Mouse (Mus musculus) frontal cortex, adult (tissue): ENCODE results near the gene Smco2.

ENCODE experiments used
- ATAC-seq: cut with Nextera tagmentation; 2 replicates; pipeline ENCODE4 v1.9.2; 2017; ENCODE audit warnings: mild to moderate bottlenecking, moderate library complexity, mixed read lengths; ENCODE audit not compliant: low TSS enrichment

The Smco2 gene

DNA sequence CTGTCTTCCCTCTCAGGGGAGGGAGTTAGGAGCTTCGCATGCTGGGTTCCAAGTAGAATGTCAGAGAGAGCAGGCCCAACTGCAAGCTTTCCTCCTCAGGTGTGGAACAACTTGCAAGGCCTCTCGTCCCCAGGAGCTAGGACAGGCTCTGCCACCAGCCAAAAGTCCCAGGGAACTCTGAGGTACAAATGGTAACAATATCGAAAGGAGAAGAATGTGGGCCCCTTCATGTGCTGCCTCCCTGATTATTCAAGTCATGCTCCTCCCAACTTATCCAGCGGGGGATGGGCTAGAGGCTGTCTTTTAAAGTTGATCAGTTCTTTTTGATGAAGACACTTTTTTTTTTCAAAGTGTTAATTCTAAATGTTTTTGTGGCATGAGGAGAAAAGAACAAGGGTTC lies at the start of gene Smco2:
Gene Smco2 (plus strand): TSS at position 55 of the 400 bp plus-strand sequence.
- ATAC-seq = no peak

DNA sequence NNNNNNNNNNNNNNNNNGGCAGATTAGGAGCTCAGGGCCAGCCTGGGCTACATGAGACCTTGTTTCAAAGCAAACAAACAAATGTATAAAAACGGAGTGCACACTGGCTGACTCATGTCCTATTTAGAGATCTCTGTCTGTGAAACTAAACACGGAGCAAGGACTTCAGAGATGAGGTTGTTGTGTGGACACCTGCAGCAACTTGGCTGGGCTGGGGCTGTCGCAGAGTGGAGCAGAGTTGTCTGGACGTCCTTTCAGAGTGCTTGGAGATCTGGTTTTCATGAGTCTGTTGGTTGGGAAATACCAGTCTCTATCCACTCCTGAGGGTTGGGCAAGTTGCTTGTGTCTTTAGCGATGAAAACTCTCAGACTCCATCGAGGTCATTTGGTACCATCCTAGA lies 39.9 kb upstream of the Smco2 start:
- 0 out of 2 replicates have a peak, but pooled peaks have one; percentile 44 for ATAC-seq

DNA sequence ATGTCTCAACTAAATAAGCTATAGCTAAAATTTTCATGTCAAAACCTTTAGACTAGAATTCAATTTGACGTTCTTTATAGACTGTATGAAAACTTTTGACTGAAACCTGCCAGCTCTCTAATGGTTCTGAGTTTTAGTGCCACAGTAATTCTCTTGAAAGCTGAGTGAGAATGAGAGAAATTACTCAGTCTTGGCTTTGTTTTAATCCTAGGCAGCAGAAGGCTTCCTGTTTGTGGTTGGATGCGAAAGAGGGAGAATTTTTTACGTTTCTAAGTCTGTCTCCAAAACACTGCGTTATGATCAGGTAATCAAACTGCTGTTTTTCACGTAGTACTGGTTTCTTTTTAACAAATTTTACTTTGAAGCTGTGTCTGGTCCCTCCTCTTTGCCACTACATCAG lies 36.9 kb upstream of the Smco2 start:
- no peak for ATAC-seq

DNA sequence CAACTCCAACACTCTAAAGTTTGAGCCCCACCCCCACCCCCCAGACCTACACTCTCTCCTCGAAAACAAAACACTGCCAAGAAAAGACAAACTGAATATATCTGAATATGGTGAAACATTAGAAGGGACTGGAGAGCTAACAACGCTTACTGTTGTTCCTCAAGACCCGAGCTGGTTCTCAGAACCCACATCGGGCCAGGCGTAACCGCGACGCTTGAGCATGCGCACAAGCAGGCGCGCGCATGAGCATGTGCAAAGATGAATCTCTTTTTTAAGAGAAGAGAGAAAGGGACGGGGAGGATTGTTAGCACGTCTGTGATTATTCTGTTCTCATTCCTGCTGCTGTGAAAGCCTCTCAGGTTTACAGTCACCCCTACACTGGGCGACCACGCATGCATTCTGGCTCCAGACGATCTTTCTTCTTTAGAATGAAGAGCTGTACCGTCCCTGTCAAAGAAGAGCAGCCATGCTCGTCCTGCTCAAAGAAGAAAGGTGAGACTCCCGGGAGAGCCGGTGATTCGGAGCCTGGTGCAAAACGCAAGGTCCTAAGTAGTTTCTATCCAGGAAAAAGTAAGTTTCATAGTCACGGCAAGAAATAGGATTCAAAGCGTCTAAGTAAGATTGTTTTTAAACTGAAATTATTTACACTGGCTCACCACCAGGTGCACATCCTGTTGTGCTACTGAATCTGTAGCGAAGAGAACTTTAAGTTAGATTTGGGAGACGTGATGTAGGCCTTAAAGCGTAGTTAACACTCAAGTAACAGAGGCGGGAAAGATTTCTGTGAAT lies 29.5 kb upstream of the Smco2 start:
- ATAC-seq = no peak

DNA sequence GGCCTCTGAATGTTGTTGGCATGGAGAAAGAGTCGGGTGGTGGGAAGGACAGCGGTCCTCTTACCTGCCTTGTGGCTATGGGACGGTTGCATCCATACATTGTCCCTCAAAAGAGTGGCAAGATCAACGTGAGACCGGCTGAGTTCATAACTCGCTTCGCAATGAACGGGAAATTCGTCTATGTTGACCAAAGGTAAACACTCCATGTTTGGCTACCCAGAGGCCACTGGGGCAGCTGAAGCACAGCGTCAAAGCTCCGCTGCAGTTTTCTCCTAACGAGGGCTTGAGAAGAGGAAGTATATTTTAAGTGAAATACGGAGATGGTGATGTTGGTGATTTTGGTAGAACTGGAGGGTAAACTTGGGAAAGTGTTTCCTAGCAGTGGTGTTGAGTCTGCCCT lies 27.9 kb upstream of the Smco2 start:
- ATAC-seq = no peak

DNA sequence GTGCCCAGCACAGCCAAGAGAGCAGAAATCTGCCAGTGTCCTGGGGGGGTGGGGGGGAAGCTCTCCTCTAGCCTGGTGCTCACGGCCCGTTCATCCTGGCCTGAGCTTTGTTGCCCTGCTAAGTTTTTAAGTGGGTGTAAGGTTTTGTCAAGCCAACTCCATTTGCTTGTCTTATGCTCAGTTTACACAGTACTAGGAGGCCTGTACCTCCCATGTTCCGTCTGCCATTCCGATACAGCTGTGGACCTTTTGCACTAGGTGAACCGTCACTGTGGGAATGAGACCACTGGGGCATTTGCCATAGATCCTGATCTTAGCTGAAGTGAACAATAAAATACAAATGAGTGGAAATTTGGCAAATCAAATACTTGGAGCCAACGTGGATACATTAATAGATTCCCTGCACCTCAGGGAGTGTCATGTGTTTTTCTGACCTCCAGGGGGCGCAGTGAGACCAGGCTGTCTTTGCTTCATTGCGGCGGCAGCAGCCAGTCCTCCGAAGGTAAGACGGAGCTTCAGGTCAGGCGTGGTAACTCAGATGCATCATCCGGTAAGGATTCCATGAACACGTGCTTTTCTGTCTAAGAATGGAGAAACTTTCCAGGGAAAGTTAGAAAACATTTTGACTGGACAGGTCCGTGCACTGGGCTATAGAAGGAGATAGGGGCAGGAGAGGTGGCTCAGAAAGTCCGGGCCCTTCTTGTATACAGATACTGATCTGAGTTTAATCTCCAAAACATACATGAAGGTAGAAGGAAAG lies 25.0 kb upstream of the Smco2 start:
- peak; percentile 88 for ATAC-seq

DNA sequence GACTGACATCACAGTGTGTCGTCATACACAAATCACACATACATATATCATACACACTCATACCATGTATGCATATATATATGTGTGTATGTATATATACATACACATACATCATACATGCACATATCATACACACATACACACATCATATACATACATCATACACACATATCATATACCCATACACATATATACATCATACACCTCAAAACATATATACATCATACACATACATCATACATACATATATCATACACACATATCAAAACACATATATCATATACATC lies 24.5 kb upstream of the Smco2 start:
- no peak for ATAC-seq

DNA sequence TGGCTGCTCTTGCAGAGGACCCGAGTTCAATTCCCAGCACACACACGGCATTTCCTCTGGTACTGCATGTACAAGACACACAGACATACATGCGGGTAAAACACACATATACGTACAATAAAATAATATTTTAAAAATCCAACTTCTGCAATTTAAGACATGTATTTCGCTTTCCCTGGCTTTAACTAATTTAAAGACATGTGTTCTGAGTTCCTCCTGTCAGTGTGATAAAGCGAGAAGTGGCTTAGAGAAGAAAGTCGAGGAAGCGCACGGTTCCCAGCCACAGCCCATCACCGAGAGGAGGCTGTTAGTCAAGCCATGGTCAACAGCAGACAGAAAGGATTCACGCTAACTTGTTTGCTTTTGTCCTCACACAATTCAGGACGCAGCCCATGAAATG lies 18.6 kb upstream of the Smco2 start:
- ATAC-seq = no peak

- peak; percentile 83 for ATAC-seq
Observed at GRCm38 (mm10) chr6:146833485-146834314, 16.2 kb upstream of the Smco2 start.

GRCm38 (mm10) chr6:146834342-146834741 lies 15.6 kb upstream of the Smco2 start:
- no peak for ATAC-seq

DNA sequence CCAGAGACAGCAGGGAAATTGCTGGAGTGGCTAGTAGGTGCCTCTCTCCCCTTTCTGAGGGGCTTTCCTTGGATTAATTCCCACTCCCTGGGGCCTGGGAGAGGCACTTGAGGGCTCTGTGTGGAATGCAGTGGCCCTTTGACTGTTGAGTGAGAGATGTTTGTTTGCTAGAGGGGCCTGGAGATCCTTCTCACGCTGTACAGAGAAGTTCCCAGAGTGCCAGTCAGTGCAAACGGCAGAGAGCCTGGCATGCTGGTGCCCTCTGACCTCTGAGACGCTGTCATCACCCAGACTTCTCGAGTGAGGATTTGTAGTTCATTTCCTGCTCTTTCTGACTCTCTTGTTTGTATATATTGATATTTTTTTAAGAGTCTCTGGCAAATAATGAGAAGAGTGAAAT lies 14.1 kb upstream of the Smco2 start:
- ATAC-seq = no peak

DNA sequence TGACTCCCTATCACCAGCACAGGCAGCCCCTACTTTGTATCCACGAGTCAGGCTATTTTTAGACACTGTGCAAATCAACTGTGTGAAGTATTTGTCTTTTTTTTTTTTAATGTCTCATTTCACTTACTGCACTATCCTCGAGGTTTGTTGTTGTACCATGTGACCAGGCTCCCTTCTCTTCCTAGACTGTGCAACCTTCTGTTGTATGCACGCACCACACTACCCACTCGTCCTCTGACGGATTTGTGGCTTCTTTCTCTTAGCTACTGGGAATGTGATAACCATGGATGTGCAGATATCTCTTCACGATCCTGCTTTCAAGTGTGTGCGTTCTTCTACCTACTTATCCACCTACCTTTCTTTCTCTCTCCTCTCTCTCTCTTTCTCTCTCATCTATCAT lies 12.6 kb upstream of the Smco2 start:
- ATAC-seq = peak; percentile 62

- no peak for ATAC-seq
Observed at GRCm38 (mm10) chr6:146838366-146838765, 11.5 kb upstream of the Smco2 start.

GRCm38 (mm10) chr6:146838863-146839262 lies 11.0 kb upstream of the Smco2 start:
- no peak for ATAC-seq

DNA sequence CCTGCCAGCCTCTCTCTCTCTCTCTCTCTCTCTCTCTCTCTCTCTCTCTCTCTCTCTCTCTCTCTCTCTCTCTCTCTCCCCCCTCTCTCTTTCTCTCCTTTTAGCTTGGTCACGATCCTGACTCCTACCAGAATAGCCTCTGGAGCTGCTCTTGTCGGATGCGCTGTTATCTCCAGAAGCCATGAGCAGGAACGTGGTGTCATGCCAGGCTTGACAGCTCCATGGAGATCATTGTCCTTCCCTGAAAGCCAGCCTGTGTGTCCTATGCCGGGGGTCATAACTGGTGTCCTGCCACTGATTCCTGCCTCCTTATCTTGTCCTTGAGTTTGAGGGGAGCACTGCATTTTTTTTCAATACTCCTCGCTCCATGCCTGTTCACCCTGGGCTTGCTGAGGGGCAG lies 5.0 kb upstream of the Smco2 start:
- ATAC-seq = no peak

- no peak for ATAC-seq
Observed at GRCm38 (mm10) chr6:146845347-146845746, 4.6 kb upstream of the Smco2 start.

DNA sequence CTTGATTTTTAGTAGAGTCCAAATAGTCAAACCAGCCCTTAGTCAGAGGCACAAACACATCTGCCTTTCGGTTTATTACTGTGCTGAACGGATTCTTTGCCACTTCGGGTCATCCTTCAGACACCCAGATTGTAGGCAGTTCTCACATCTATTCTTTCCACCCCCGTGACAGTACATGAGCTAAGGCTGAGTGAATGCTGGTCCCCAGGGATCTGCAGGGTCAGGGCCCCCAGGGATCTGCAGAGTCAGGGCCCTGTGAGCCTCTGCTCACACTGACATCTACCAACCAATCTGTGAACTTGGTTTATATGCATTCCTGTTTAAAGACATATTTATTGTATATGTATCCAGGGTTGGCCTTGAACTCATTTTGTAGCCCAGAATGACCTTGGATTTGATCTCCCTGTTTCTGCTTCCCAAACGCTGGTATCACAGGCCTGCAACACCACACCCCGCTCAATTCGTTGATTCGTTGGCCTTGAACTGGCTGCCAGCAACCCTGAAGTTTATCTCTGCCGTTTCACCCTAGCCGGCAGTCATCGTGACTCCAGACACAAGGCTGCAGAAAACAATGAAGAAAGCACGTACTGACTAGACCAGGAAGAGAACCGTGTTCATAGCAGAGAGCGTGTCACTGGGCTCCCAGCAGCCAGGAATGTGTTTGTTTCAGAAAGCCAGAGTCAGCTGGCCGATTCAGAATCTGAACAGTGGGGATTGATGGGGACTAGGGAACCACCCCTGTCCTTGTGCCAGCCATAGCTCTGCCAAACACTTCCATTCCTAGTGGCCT lies 3.7 kb upstream of the Smco2 start:
- no peak for ATAC-seq

- no peak for ATAC-seq
Observed at GRCm38 (mm10) chr6:146847402-146847801, 2.5 kb upstream of the Smco2 start.

DNA sequence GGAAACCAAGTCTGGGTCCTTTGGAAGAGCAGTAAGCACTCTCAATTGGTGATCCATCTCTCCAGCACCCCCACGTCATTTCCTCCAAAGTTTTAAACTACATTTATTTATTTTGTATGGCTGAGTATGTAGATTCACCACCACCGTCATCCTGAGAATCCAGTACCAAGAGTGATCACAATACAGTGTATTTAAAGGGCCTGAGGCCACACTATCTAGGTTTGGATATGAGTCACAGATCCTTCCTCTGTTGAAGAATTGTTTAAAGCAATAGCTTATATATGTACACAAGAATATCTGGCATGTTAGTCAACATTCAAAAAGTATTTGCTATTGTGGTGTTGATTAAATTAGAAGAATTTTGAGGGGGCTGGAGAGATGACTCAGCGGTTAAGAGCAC lies 1.6 kb upstream of the Smco2 start:
- ATAC-seq = no peak

GRCm38 (mm10) chr6:146851916-146852315 lies 2.0 kb downstream of the Smco2 start:
- no peak for ATAC-seq

- 0 out of 2 replicates have a peak, but pooled peaks have one; percentile 5 for ATAC-seq
Observed at GRCm38 (mm10) chr6:146852739-146853138, 2.8 kb downstream of the Smco2 start.

GRCm38 (mm10) chr6:146855185-146855584 lies 5.3 kb downstream of the Smco2 start:
- ATAC-seq = no peak
